Mouse (Mus musculus) stomach, embryonic 16.5 days (tissue): ENCODE results near the gene Foxa3. TPM values are rescaled to one million over a fixed set of nuclear protein-coding genes. Genes with fewer than 3 reads are reported as not detected.
A peak's percentile ranks its signal among the peaks of the same experiment; 100 is the strongest.

Experiments
- ATAC-seq: fragments of 200-750 bp; cut with Nextera tagmentation; 2 replicates; pipeline ENCODE4 v1.8.0; 2017; ENCODE audit warnings: moderate number of reproducible peaks, moderate TSS enrichment; ENCODE audit not compliant: insufficient read depth, low FRiP score
- H3K27ac ChIP-seq: fragments of 300-500 bp; sonication (generic); 2 replicates; pipeline ENCODE4 v1.5.1; 2014; ENCODE audit warnings: low read length
- H3K27me3 ChIP-seq: fragments of 300-500 bp; sonication (generic); 2 replicates; pipeline ENCODE4 v1.6.1; 2014; ENCODE audit warnings: low read length, control low read depth, mixed read lengths; ENCODE audit not compliant: control insufficient read depth, insufficient read depth
- H3K36me3 ChIP-seq: fragments of 300-500 bp; sonication (generic); 2 replicates; pipeline ENCODE4 v1.6.1; 2014; ENCODE audit warnings: low read length; ENCODE audit not compliant: control insufficient read depth, insufficient read depth
- H3K4me1 ChIP-seq: fragments of 300-500 bp; sonication (generic); 2 replicates; pipeline ENCODE4 v1.6.1; 2014; ENCODE audit warnings: low read length, control low read depth, mixed read lengths; ENCODE audit not compliant: control insufficient read depth, insufficient read depth
- H3K4me2 ChIP-seq: fragments of 300-500 bp; sonication (generic); 2 replicates; pipeline ENCODE4 v1.6.1; 2014; ENCODE audit warnings: low read depth, low read length, mixed read lengths
- H3K4me3 ChIP-seq: fragments of 300-500 bp; sonication (generic); replicated peaks from 2 replicates; pipeline ENCODE4 v1.5.1; 2014; ENCODE audit warnings: mild to moderate bottlenecking, low read length
- H3K9ac ChIP-seq: fragments of 300-500 bp; sonication (generic); 2 replicates; pipeline ENCODE4 v1.6.1; 2014; ENCODE audit warnings: low read length
- H3K9me3 ChIP-seq: fragments of 300-500 bp; sonication (generic); replicated peaks from 2 replicates; pipeline ENCODE4 v1.6.1; 2016; ENCODE audit warnings: low read length, control low read depth; ENCODE audit not compliant: control insufficient read depth
- WGBS: fragments of 180-500 bp; shearing (Covaris S2); extraction: QIAGEN DNeasy Blood & Tissue Kit; methylation state at CpG from one replicate; pipeline ENCODE4 v1.1.7; 2014; 5-methylcytosine and 5-hydroxymethylcytosine counted together
- polyA plus RNA-seq: library from polyadenylated mRNA; unstranded; fragments of >200 nt; fragmentation: Nextera tagmentation; extraction: Ambion mirVana; gene quantifications from 2 replicates; pipeline ENCODE4 v1.2.1, GENCODE M21; 2015

The Foxa3 gene
- polyA plus RNA-seq, 1 experiment from 2014 or later: 32.5 TPM

DNA sequence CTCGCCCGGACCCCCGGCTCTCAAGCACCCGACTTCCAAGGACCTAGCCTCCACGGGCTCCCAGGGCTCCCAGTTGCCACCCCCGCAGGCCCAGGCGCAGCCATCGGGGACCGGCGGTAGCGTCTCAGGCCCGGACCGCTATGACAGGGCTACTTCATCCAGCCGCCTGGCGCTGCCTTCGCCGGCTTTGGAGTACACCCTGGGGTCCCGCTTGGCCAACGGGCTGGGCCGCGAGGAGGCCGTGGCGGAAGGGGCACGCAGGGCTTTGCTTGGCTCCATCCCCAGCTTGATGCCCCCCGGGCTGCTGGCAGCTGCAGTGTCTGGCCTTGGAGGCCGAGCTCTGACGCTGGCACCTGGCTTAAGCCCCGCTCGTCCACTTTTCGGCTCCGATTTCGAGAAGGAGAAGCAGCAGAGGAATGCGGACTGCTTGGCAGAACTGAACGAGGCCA, 18.7 kb downstream of the Foxa3 start:
- ATAC-seq: no peak
- H3K9ac ChIP-seq: peak overlapping the region; percentile 85
- peak overlapping the region; percentile 63 for H3K4me3 ChIP-seq
- H3K4me1 ChIP-seq: peaks cover 50% of the 10 kb centered on the region
- no peaks in the 10 kb centered on the region for H3K27me3 ChIP-seq
- peak overlapping the region; percentile 78 for H3K4me2 ChIP-seq
- H3K36me3 ChIP-seq: peaks cover 6% of the 10 kb centered on the region; the same call in 1 of the 2 replicates
- WGBS: 4% methylated on average over 34 of the region's 34 CpGs
- peak overlapping the region; percentile 93 for H3K27ac ChIP-seq
- H3K9me3 ChIP-seq: no peaks in the 10 kb centered on the region

DNA sequence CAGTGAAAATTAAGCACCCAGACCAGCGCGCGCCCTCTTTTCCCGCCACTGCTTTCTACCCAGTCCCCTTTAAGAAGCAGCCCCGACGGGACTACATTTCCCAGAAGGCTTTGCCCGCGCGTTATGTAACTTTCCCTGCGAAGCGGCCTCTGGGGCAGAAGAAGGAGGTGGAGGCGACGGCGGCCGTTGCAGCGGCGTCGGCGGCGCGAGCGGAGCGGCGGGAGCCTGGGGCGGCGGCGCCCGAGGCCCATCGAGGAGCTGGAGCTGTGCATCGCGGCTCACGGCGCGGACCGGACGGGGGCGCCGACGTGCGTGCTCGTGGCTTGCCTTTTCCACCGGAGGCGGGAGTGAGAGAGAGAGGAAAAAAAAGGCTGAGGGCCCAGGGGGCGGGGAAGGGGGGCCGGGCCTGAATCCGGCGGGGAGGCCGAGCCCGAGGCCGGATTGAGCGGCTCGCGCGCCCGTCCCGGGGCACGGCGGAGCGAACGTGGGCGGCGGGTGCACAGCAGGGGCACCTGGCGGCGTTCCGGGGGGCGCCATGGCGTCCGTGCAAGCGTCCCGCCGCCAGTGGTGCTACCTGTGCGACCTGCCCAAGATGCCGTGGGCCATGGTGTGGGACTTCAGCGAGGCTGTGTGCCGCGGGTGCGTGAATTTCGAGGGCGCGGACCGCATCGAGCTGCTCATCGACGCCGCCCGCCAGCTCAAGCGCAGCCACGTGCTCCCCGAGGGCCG, 19.3 kb downstream of the Foxa3 start, which contains the start of gene Irf2bp1:
TSS of gene Irf2bp1 (plus strand) at position 143 of the 729 bp plus-strand sequence.
- no peaks in the 10 kb centered on the region for H3K9me3 ChIP-seq
- H3K4me3 ChIP-seq: peak within 1 kb of the TSS; percentile 63
- ATAC-seq: peak; percentile 56
- peak within 1 kb of the TSS; percentile 78 for H3K4me2 ChIP-seq
- peak within 1 kb of the TSS; percentile 85 for H3K9ac ChIP-seq
- H3K36me3 ChIP-seq: peaks cover 6% of the 10 kb centered on the region; the same call in 1 of the 2 replicates
- WGBS: under 1% methylated on average over 87 of the region's 90 CpGs
- H3K27ac ChIP-seq: peak within 1 kb of the TSS; percentile 93
- no peaks in the 10 kb centered on the region for H3K27me3 ChIP-seq
- H3K4me1 ChIP-seq: peaks cover 50% of the 10 kb centered on the region

DNA sequence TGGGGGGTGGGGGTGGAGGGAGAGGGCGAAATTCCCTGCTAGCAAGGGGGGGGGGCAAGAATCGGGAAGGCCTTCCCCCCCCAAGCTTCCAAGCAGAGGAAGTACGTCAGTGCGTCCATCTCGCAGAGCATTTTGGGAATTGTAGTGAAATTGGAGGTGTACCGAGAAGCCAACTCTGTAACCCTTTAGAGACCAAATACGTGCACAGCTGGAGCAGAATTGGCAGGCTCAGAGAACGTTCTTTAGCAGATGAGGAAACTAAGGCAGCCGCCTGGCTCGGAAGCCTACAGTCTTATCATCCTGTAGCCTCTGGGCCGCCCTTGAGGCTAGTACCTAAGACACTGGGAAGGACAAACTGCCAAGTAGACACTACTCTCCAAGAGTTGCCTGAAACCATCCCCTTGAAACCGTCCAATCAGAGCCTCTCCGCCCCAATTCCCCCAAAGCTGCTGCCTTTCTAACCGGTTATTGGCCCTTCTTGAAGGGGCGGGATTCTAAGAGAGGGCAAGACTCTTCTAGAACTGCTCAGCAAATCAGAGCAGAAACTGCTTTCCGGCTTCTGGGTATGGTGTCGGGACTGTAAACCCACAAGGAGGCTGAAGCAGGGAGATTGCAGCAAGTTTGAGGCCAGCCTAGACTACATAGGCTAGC, 20.4 kb downstream of the Foxa3 start:
- H3K36me3 ChIP-seq: peaks cover 6% of the 10 kb centered on the region; the same call in 1 of the 2 replicates
- 2% methylated on average over 17 of the region's 17 CpGs for WGBS
- ATAC-seq: peak; percentile 45; the same call in 1 of the 2 replicates
- H3K27ac ChIP-seq: peak overlapping the region; percentile 81
- H3K4me3 ChIP-seq: peak overlapping the region; percentile 46
- H3K4me1 ChIP-seq: peaks cover 46% of the 10 kb centered on the region
- peak overlapping the region; percentile 72 for H3K9ac ChIP-seq
- no peaks in the 10 kb centered on the region for H3K9me3 ChIP-seq
- H3K4me2 ChIP-seq: peak overlapping the region; percentile 64
- no peaks in the 10 kb centered on the region for H3K27me3 ChIP-seq

DNA sequence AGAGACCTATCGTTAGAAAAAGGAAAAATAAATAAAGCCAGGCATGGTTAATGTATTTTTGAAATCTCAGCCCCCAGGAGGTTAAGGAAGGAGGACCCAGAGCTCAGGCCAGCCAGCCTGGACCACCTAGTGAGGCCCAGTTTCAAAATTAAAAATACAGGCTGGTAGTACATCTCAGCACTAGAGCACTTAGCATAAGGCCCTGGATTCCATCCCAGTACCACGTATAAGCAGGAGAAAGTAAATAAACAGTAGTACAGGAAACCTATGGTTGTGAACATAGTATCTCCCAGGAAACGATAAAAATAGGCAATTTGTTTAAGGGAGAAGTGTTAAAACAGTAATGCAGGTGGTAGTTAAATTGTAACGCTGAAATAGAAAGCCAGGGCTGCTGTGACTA, 21.2 kb downstream of the Foxa3 start:
- WGBS: 13% methylated on average over 4 of the region's 4 CpGs
- Histone ChIP-seq H3K27ac (peak overlapping the region; percentile 81), H3K36me3 (peaks cover 6% of the 10 kb centered on the region; the same call in 1 of the 2 replicates), H3K4me2 (peak overlapping the region; percentile 64), H3K27me3 (no peaks in the 10 kb centered on the region), H3K9ac (peak overlapping the region; percentile 72), H3K4me1 (peaks cover 44% of the 10 kb centered on the region), H3K9me3 (no peaks in the 10 kb centered on the region), H3K4me3 (peak overlapping the region; percentile 46)
- ATAC-seq: no peak

DNA sequence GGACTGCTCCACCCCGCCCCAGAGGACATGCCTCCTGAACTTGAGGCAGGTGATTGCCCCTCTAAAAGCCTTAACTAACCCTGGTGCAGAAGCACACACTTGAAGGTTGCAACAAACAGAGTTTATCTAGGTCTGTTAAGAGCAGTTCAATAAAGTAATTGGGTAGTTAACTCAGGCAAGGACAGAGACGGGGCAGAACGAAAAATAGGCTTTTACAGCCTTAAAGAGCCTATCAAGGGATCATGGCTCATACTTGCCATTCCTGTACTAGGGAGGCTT, 21.6 kb downstream of the Foxa3 start:
- Histone ChIP-seq H3K36me3 (peaks cover 6% of the 10 kb centered on the region; the same call in 1 of the 2 replicates), H3K9ac (peak overlapping the region; percentile 65; the same call in 1 of the 2 replicates), H3K27me3 (no peaks in the 10 kb centered on the region), H3K9me3 (no peaks in the 10 kb centered on the region), H3K27ac (peak overlapping the region; percentile 81), H3K4me2 (peak overlapping the region; percentile 53; the same call in 1 of the 2 replicates), H3K4me3 (no peak overlapping the region), H3K4me1 (peaks cover 41% of the 10 kb centered on the region)
- ATAC-seq: no peak
- WGBS: 57% methylated on average over 3 of the region's 3 CpGs

DNA sequence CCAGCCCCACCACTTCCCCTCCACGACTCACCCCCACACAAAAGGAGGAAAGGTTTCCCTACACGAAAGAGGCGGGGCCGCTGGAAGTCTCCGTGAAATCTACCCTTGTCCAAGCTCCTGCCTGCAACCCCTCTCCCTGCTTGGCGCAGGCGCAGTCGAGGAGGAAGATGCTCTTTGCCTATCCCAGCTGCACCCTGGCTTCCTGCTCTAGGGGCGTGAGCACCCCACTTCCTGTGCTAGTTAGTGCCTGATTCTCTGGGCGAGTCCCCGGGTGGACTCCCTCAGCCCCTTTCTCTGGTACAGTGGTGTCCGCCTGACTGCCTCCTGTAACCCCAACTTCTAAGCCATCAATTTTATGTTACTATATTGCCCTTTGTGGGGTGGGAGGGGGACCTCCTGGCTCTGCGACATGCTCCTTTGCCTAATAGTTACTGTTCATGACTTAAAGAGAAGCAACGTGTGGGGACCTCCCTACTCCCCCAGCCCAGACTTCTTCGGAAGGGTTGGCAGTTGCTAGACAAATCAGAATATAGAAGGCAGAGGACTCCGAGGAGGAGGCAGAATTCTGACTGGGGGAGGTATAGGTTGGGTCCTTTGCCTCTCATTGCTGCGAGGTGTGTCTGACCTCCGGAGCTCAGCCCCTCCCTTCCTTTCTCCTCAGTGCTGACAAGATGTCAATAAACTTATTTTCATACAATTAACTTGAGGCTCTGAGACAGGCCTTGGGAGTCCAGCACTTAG, 22.1 kb downstream of the Foxa3 start:
- H3K4me2 ChIP-seq: peak overlapping the region; percentile 53
- ATAC-seq: no peak; the same call in 1 of the 2 replicates
- WGBS: 31% methylated on average over 18 of the region's 18 CpGs
- peak overlapping the region; percentile 81 for H3K27ac ChIP-seq
- peak overlapping the region; percentile 40 for H3K4me3 ChIP-seq
- no peaks in the 10 kb centered on the region for H3K9me3 ChIP-seq
- peak overlapping the region; percentile 65 for H3K9ac ChIP-seq
- H3K36me3 ChIP-seq: peaks cover 6% of the 10 kb centered on the region; the same call in 1 of the 2 replicates
- H3K27me3 ChIP-seq: no peaks in the 10 kb centered on the region
- peaks cover 37% of the 10 kb centered on the region for H3K4me1 ChIP-seq

DNA sequence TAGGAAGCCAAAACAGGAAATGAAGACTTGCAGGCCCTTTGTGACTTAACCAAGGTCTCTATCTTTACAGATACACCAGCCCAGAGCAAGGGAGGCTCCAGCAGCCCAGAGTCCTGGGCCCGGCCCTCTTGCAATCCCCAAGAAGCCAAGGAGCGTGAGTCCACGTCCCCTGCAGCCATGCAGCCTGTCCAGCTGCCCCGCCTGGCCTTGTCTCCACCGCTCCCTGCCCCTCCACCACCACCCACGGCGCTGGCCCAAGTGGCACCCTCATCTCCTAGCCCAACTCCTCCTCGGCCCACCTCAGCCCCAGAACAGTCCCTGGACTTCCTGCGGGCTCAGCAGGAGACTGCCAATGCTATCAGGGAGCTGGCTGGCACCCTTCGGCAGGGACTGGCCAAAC, 22.9 kb downstream of the Foxa3 start:
- Histone ChIP-seq H3K27me3 (no peaks in the 10 kb centered on the region), H3K9me3 (no peaks in the 10 kb centered on the region), H3K4me1 (peaks cover 29% of the 10 kb centered on the region), H3K4me3 (peak overlapping the region; percentile 40), H3K36me3 (peaks cover 5% of the 10 kb centered on the region; the same call in 1 of the 2 replicates), H3K9ac (peak overlapping the region; percentile 65), H3K27ac (peak overlapping the region; percentile 81; the same call in 1 of the 2 replicates), H3K4me2 (peak overlapping the region; percentile 53)
- no peak for ATAC-seq
- 46% methylated on average over 10 of the region's 10 CpGs for WGBS

DNA sequence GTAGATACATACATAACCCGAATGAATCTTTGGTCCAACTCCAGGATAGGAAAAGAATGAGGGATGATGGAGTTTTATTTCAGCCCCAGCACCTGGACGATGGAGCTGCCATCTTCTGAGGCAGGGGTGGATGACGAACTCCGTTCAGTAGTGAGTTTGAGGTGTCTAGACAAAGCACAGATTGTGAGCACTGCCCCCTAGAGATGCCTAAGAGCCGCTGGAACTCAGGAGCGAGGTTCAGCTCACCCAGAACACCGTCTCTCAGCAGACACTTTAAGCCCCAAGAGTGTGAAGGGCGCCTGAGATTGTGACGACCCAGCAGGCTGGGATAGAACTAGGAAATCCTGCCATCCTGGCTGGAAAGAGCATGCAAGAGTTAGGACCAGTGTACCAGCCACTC, 24.5 kb downstream of the Foxa3 start:
- Histone ChIP-seq H3K27me3 (no peaks in the 10 kb centered on the region), H3K4me2 (no peak overlapping the region), H3K4me1 (peaks cover 24% of the 10 kb centered on the region), H3K9me3 (no peaks in the 10 kb centered on the region), H3K27ac (no peak overlapping the region), H3K9ac (no peak overlapping the region), H3K36me3 (no peaks in the 10 kb centered on the region), H3K4me3 (no peak overlapping the region)
- whole genome bisulfite sequencing: 44% methylated on average over 9 of the region's 9 CpGs
- ATAC-seq: no peak
